Mouse (Mus musculus) spleen, postnatal 14 days (tissue): ENCODE measurements around the gene Gabpb2.
"Not testable (repeated sequence)": the region's sequence is repeated elsewhere in the genome, so short reads cannot be mapped to it uniquely, and the experiment has no call there.

Experiments
- DNase-seq, 2 experiments: peaks; one replicate each; pipeline ENCODE4 v3.0.0; 2021 to 2022; ENCODE audit warnings: low spot score in 2 of 2

Gabpb2 gene

DNA sequence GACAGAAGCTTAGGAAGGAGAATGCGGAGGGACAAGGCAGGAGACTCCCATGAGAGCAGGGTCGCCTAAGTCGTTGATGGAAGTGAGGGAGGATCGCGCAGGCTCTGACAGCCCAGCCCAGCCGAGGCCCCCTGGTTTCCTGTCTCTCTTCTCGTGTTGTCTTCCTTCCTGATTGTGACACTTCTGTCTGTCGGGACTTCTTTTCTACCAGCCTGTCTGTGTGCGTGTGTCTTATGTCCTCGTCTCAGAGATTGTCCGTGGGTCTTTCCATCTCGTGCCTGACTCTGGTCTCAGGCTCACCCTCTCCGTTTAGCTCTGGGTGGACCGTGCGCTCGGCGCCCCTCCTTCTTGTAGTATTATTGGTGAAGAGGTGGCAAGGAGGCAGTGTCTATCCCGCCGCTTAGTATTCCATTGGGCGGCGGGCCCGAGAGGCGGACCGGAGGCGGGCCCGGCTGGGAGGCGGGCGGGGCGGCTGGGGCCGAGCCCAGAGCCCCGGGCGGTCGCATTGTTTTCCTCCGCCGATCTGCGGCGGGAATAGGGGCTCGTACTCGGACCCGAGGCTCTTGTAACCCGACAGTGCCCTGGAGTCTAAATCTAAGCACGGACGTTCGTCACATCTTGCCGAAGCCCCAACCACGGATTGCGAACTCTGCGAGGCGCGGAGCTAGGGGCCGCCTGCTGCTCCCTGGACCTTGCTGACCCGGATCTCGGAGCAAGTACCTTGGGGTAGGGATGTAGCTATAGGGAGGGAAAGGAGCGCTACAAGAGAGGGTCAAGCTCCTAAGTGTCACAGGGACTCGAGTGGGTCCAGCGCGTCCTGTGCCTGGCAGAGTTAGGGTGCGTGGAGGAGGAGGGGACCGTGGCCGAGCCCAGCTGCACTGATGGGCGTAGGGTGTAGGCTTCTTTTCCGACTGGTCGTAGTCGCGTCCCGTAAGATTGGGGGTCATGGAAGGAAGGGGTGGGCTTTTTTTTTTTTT lies 57.4 kb downstream of the Gabpb2 start, which contains the start of gene Sema6c:
TSS of gene Sema6c (plus strand) at position 471 of the 977 bp plus-strand sequence.
- DNase-seq = peak; percentile 69 to 77

DNA sequence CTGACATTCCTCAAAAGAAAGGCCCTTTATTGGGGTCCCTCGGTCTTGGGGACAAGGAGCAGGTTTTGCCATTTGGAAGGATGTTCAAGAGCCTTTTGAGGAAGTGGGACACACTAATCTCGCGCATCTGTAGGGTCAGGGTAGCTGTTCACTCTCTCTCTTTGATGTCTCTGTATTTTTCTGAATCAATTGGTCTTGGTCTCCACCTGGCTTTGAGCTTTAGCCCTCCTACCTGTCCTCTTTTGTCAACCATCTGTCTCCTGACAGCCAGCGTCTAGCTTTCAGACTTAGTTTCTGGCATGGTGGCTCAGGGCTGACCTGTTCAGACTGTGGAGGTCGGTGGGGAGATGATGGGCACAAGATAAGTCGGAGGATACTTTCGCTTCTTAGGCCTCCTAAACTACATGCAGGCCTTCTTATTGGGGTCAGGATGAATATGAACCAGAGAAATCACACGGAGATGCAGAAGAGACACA lies 58.2 kb downstream of the Gabpb2 start:
- DNase-seq = no peak

DNA sequence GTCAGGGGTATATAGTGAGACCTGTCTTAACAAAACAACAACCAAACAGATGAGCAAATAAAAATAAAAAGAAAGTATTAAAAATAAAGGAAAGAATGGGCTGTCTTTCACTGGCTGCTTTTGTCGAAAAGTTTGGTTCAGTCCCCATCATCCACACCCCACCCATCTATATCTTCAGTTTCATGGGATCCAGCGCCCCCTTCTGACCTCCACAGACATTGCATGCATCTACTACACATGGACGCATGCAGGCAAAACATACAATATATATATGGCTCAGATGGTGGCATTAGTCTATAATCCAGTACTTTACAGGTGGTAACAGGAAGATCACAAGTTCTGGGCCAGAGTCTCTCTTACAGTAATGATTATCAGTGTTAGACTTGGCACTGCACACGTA lies 63.8 kb downstream of the Gabpb2 start:
- peak in 1 of 2 experiments; percentile 67 for DNase-seq

DNA sequence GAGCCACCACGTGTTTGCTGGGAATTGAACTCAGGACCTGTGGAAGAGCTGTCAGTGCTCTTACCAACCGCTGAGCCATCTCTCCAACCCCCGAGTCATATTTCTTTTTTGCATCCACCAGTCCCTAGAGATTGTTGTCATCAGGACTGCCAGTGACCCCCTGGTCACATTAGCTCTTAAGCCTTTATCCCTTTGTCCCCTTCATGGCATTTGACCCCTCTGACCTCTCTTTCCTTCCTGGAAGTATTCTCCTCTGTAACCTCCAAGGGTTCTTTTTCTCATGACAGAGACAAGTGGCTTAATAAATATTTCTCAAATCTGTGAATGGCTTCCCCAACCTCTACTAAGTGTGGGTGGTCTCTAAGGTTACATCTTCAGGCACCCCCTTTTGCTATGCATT lies 69.8 kb downstream of the Gabpb2 start:
- no peak for DNase-seq

DNA sequence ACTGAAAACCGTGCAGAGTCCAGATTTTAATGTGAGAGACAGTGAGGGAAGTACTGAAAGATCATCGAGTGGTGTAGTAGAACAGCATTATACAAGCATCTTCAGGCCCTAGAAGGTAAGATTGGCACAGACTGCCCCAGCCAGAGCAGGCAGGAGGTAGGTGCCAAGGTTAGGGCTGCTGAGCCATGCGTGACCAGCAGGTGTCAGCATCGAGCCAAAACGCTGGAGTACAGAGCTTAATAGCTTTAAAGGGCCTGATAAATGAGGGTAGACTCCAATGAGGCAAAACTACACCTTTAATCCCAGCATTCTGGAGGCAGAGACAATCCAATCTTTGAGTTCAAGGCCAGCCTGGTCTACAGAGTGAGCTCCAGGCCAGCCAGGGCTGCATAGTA lies 75.1 kb downstream of the Gabpb2 start:
- DNase-seq = peak; percentile 80 to 89

DNA sequence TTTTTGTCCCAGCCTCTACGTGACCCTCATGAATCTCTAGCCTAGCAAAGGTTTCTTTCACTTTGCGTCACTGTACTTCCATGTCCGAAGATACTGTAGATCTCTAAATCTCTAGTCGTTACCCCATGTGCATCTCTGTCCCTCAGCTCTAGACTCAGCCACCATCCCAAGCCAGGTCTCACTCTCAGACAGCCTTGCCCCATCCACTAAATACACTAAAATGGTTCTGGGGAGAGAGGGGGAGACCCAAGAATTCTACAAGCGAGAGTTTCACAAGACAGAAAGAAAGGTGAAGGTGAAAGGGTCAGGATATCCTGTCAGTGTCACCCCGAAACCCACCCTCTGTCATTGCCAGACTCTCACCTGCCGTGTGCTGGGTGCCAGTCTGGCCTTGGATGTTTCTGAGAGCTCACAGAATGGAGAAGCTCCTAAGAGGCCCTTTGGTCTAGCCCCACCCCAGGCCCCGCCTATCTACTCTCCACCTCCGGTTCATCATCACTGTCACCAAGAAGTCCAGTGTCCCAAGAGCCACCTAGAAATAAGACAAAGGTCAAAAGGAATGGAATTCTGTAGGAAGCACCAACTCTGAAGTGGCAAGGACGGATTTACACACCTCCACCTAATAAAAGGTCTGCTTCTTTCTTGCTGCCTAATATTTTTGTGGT lies 75.6 kb downstream of the Gabpb2 start, which contains the start of gene Tnfaip8l2:
TSS of gene Tnfaip8l2 (minus strand) at position 409 of the 665 bp plus-strand sequence.
- peak; percentile 50 to 58 for DNase-seq

DNA sequence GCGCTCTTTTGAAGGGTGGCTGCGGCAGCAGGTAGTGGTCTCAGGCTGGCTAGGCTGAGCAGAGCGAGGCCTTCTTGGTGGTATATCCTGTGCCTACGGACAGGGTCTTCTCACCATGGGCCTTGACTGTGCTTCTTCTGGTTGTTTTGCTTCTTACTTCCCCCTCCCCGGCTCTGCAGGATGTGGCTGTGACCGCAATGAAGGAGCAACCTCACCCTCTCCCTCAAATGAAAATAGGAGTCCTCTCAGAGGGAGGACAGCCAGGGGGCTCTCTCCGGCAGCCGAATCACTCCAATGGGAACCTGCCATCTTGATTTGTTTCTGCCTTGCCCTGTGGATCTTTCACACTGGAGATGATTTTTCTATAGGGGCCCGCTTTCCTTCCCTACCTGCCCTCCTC lies 76.2 kb downstream of the Gabpb2 start:
- DNase-seq = peak in 1 of 2 experiments; percentile 38

DNA sequence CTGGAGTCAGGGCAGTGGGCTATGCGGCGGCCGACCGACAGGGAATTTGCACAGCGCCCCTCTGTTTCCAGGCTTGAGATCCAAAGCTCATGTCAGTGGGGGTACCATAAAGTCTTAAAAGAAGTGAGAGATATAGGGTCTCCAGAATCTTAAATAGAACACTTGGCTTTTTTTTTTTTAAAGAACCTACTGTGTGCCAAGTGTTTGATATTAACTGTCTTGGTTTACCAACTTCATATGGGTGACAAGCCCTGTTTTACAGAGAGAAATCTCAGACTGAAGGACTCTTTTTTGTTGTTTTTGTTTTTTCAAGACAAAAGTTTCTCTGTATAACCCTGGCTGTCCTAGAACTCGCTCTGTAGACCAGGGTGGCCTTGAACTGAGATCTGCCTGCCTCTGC lies 76.9 kb downstream of the Gabpb2 start:
- DNase-seq = no peak

DNA sequence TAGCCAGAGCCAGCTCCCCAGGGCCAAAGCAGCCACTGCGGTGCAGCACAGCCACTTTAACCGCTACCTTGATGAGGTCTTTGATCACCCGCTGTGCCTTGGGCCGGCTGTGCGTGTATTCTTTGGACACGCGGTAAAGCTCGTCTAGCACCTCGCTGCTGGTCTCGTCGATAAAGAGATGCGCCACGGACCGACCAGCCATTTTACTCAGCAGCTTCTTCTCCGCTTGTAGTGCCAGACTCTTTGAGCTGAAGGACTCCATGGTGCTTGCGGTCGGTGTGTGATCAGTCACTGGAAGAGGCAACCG lies 77.5 kb downstream of the Gabpb2 start:
- no peak for DNase-seq

DNA sequence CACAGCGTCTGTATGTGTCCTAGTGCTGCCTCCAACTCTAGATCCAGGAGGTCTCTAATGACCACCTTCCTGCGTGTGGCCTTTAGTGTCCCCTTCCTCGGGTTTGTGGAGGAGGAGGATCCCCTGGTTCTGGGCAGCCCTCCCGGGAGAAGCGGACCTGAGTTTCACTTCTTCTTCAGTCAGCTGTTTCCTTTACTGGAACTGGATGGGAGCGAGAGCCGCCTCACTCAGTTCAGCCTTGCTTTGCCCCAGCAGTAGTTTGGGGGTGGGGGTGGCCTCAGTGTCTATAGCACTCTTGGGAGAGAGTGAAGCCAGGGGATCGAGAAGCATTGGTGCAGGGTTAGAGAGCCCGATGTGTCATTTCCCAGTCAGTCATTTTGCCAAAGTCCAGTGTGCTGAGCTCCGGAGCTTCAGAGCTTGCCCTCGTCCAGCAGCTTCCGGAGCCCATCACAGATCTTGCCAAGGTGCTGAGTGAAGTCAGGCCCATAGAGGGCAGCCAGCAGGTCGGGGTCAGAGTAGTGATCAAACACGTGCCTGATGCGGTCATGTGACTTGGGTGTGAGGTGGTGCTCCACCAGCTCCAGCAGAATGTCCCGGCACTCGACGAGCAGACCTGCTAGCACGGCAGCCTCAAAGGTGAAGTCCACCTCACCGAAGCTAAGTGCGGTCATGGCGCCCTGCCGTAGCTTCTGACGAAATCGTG lies 78.0 kb downstream of the Gabpb2 start:
- DNase-seq = no peak

DNA sequence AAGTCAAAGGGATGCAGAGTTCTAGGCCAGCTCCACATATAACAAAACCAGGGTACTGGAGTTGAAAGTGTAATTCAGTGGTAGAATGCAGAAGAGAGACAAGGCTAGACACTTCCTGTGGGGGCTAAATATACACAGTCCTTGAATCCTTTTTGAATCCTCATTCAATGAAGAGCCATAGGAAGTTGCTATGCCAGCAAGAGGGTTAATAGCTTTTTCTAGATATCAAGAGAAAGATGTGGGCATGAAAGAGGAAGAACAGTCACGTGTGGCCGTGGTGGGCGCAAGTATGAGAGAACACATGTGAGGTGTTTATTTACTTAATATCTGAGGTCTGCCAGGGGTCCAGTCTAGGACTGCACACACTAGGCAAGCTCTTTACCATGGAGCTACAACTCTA lies 81.4 kb downstream of the Gabpb2 start:
- DNase-seq = no peak

DNA sequence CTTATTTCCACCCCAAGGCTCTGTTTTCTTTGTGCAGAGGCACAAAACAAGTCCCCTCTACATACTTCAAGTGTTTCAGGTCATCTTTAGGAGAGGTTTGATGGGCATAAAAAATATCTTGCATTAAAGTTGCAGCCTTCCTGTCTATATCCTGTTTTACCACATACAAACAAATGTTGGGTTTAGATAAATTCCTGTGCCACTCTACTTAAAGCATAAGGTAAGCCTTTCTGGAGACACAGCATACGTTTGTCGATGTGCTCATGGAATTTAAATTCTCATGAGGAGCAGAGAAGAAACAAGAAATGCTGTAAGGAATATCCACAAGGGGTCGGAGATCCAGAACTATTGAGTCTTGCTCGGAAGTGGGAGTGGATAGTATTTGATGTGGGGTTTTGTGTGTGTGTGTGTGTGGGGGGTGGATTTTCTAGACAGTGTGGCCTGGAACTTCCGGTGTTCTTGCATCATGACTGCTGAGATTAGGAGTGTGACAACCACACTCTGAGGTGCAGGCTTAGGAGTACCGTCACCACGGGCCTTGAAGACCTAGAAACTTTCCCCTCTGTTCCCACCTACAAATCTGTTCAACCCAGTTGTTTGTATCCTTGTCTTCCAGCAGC lies 82.2 kb downstream of the Gabpb2 start:
- no peak for DNase-seq

DNA sequence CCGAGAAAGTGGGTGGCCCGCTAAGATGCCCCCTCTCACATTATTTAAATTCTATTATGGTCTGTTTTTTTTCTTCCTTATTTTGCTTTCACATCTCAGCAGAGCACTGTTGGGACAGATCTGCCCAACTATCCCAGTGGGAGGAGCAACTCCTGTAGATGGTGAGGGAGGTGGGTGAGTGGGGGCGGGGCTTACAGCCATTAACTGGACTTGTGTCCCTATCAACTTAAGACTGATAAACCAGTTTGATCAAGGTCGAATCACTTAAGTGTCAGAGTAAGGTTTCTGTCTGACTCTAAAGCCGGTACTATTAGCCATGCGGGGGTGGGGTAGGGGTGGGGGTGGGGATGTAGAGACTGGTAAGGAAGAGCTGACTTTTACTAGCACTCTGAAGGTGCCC lies 82.7 kb downstream of the Gabpb2 start:
- DNase-seq = peak; percentile 43 to 58

DNA sequence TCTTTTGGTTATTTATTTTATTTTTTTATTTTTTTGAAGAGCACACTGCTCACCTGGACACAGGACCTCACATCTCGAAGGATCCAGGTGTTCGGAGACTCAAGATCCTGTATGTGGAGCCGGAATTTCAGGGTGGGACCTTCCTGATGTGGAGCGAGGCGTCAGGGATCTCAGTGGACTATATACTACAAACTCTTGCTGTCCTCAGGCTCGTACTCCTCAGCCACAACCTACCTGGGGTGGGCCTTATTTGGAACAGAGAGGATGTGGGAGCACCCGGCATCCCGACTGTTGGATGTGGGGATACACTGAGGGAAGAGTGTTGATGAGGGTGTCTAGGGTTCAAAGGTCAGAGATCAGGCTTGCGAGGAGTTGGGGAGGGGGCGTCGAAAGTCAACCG lies 83.6 kb downstream of the Gabpb2 start:
- not testable (repeated sequence) for DNase-seq

DNA sequence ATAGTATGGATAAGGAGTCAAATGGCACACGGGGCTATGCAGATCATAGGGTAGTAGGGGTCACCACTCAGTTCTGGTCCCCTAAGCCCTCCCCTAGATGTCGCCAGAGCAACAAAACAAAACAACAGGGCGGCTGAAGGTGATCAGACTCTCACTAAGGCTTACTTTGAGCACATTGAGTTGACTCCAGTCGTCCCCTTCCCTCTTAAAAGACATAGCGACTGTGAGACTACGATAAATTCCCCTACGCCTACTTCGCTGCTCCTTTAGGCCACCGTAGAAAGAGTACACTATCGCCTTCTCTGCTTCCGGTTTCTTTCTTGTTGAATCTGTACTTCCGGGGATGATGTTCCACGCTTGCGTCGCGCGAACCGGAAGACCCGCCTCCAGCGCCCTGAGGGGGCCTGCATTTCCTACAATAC lies 84.0 kb downstream of the Gabpb2 start, which contains the start of the genes Scnm1 and Lysmd1:
TSS of gene Scnm1 (minus strand) at position 332 of the 422 bp plus-strand sequence.
TSS of gene Lysmd1 (plus strand) at position 409 of the 422 bp plus-strand sequence.
- DNase-seq = peak; percentile 73 to 83

DNA sequence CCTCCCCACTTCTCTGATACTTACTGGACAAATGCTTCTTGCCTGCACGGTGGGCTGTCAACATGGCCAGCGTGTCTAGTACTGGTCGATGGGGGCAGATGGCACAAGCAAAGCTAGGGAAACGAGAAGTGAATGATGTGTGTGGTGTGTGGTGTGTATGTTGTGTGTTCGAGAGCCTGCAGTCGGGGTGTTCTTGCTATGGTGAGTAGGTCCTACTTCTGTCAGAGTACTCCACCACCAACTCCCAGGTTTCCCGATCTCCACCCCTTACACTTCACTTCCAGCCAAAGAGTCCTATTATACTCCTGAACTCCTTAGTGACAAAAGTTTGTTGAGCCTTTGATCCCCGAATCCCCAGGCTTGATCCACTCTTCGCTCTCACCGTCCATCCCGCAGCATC lies 84.5 kb downstream of the Gabpb2 start:
- no peak for DNase-seq

DNA sequence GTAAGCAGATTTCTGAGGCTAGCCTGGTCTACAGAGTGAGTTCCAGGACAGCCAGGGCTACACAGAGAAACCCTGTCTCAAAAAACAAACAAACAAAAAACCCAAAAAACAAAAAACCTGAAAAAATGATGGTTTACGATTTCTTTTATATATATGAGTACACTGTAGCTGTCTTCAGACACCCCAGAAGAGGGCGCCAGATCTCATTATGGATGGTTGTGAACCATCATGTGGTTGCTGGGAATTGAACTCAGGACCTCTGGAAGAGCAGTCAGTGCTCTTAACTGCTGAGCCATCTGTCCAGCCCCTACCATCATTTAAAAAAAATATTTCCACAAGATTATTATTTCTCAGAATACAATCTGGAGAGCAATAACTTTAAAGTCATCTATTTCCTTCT lies 85.3 kb downstream of the Gabpb2 start:
- not testable (repeated sequence) for DNase-seq
